Mouse (Mus musculus) monocyte, adult 2 months (primary cell): ENCODE measurements around the gene Igf2bp2.

Experiments used
- DNase-seq, 2 experiments: peaks; one replicate each; pipeline ENCODE4 v3.0.0; 2022; ENCODE audit warnings: low spot score in 2 of 2, low read depth in 1 of 2

The Igf2bp2 gene

DNA sequence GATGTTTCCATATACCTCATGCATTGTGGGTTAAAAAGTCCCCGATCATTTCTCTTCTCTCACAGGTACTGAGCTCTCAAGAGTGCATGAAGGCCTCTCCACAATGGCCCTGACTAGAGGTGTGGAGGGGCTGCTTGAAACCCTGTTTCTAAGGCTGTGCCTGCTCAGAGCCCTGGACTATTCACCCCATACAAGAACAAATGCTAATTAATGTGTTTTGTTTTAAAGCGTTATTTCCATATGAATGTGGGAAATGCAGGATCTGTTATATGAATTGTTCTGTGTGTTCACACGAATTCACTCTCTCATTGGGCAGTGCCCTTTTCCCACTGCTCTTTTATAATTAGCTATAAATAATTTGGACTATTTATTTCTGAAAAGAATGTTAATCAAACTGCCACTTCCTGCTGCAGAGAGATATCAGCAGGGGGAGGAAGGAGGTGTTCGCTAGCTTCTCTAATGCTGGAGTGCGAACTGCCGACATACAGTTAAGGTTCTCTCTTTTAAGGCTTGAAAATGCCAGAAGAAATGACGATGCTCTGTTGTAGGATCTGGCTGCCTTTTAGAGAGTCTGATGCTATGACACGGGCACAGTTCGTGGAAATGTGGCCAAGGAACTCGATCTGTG, 116.2 kb downstream of the Igf2bp2 start:
- no peak for DNase-seq

DNA sequence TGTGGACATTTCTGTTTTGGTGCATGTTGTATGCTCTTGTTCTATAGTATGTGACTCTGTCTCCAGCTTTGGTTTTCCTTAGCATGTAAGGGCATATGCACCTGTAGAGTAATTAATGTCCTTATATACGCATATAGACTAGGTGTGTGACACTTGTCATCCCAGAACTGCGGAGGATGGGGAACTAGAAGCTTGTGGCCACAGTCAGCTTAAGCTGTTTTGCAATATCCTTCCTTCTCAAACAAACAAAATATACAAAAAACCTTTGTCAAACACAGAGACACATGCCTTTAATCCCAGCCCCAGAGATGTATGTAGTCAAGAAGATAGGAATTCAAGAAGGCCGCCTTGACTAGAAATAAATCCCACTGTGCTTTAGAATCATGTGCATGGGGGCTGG, 117.2 kb downstream of the Igf2bp2 start:
- DNase-seq, result no peak

DNA sequence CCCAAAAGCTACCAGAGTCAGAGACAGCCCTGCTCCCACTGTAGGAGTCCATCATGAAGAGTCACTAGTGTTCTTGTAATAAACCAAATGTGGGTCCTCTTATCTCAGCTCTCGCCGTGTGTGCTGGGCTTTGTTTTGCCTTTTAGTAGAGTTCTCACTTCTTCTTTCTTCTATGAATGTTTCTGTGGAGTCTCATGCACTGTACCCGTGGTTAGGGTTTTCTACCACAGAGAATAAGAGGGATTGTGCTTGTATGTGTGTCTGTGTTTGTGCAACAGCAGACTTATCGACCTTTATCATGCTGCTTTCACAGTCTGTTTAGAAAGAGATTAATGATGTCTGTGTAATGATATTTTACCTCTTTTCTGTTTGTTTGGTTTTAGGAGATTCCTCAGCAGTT, 119.3 kb downstream of the Igf2bp2 start:
- DNase-seq, result no peak

DNA sequence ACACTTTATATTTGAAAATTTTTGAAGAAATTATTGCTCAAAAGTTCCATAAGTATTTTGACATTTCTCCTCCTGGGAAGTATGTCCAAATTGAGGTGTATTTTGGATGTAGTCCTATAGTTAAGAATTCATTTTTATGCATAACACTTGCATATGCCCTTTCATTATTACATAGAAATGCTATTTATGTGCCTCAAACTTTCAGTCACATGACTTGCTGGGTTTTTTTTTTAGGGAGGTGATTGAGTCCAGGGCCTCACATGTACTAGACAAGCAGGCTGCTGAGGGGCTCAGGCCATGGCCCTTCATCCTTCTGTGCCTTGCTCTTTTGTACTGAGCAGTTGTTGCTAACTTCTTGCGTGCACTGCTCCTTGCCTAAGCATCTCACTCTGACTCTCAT, 123.1 kb downstream of the Igf2bp2 start:
- DNase-seq, result no peak

DNA sequence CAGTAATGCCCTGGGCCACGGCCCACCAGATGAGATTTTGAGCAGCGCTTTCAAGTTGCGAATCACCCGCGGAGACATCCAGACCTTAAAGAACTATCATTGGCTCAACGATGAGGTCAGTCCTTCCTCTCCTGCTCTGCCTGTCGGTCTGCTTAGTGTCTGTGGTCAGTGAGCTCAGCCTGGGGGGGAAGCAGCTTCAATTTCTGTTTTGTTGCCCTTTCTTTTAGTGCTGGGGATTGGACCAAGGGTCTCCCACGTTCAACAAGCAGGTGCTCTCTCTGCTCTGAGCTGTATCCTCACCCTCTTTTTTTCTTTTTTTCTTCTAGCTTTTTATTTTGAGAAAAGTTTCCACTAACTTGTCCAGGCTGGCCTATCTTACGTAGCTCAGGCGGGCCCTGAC, 124.5 kb downstream of the Igf2bp2 start:
- no peak for DNase-seq

DNA sequence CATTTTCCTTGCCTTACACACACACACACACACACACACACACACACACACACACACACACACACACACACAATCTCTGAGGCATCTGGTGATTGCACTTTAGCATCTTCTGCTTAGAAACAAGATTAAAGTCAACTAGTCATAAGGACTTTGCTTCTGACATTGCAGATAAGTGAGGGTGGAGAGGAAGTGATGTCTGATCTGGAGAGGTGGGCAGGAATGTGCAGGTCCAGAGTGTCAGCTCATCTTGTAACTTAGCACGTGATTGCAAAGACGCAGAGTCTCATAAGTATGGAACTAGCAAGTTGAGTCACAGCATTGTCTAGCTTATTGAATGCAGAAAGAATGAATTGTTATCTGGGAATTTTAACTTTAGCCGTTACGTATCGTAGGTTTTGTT, 135.6 kb downstream of the Igf2bp2 start:
- no peak for DNase-seq

DNA sequence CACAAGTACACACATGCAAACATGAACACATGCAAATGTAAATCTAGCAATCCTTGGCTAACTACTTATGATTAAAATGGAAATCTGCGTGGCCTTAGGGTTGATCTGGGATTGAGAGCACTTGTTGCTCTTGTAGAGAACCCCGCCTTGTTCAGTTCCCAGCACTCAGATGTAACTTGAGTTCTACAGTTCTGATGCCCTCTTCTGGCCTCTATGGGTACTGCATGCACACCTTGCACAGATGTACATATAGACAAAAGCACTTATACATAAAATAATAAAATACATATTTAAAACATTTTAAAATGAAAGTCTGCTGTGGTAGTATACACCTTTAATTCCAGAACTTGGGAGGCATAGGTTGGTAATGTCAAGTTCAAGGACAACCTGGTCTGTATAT, 141.0 kb downstream of the Igf2bp2 start:
- no peak for DNase-seq

DNA sequence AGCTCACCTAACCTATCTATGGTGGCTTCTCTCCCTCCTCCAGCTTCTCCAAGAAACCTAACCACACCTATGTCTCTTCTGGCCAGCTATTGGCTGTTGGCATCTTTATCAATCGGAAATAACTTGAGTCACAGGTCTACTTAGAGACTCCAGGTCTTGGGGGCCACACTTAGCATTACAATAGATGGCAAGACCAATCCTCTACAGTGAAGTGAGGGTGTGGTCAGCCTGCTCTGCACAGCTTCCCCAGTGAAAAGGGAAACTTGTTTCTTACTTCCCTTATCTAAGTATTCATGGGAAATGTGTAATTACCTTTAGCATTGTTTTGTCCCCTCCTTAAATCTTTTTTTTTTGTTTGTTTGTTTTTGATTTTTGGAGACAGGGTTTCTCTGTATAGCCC, 147.5 kb downstream of the Igf2bp2 start:
- DNase-seq, result no peak

DNA sequence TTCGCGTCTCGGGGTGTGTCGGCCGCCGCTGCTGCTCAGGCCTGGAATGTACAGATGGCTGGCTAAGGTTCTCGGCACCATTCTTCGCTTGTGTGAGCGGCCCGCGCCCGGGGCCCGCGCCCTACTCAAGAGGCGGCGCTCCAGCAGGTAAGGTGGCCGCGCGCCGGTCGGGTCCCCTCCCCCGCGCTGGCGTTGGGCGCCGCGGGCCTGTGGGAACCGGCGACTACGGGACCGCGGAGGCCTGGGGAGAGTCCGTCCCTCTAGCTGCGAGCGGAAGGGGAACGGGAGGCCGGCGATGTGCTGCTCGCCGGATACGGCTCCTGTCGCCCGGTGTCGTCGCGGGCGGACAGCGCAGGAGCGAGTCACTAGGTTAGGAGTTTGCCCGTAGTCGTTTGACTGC, 153.5 kb downstream of the Igf2bp2 start:
- DNase-seq, result no peak

DNA sequence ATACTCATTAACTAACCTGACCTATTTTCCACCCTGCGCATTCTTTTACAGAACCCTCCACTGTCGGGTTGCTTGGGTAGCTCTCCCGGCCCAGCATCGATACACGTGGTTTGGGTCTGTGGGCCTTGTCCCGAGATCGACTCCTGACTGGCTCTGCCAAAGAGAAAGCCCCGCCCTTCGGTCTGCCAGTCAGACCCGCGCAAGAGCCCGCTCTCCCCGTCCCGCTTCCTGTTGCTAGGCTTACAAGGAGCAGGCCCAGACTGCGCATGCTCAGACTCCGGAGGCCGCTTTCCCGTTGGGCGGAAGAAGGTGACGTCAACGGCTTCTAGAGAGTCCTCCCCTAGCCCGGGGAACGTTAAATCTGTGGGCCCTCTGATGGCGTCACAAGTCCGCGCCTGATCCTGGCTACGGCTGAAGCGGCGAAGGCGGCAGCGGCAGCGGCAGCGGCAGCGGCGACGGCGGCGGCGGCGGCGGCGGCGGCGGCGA, 154.0 kb downstream of the Igf2bp2 start, which contains the start of gene Senp2:
TSS of gene Senp2 (plus strand) at position 386 of the 486 bp plus-strand sequence.
- peak; percentile 99 to 100 for DNase-seq
